Mouse (Mus musculus) frontal cortex, adult 2 months (tissue): ENCODE measurements around the gene Rsrc2. TPM values are rescaled to one million over a fixed set of nuclear protein-coding genes. Genes with fewer than 3 reads are reported as not detected.

ENCODE experiments used
- DNase-seq, 2 experiments: peaks; one replicate each; pipeline ENCODE4 v3.0.0; 2022; ENCODE audit warnings: low spot score in 1 of 2; ENCODE audit errors: extremely low spot score in 1 of 2
- polyA plus RNA-seq: library from polyadenylated mRNA; depleted of rRNA; stranded (reverse); fragments of >200 nt; gene quantifications from 2 replicates; pipeline ENCODE4 v1.2.3, GENCODE M21; 2012; rRNA removed

The Rsrc2 gene
- polyA plus RNA-seq, 1 experiment = 129 TPM

DNA sequence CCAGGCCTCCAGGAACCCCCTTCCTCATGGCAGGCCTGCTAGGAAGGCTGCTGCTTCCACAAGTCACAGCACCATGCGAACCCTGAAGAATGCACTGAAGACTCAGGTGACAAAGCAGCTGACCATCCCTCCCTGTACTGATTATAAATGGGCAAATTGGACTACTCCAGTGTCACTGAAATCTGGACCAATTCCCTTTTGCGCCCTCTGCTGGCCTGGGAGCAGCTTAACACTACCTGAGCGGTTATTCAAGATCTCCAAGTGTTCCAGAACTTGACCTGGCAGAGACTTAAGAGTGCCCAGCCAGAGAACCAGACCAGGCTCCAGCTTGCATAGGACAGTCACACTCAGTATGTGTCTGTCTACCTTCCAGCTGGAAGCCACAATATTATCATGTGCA lies 50.0 kb downstream of the Rsrc2 start:
- peak; percentile 22 to 78 for DNase-seq

DNA sequence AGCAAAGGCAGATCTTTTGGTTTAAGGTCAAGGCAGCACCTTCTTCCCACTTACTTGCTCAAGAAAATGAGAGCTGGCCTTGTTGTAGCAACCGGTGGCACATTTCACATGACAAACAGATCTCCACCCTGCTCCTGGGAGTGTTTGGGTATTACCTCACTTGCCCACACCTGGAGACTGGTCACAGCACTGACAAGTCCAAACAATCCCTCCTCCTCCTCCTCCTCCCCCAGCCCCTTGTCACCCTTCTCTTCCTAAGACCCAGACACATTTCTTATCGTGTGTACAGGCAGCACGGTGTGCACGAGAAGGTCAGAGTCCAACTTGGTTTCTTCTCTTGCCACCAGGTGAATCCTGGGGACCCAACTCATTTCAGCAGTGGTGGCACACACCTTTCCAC lies 52.3 kb downstream of the Rsrc2 start:
- DNase-seq = no peak

DNA sequence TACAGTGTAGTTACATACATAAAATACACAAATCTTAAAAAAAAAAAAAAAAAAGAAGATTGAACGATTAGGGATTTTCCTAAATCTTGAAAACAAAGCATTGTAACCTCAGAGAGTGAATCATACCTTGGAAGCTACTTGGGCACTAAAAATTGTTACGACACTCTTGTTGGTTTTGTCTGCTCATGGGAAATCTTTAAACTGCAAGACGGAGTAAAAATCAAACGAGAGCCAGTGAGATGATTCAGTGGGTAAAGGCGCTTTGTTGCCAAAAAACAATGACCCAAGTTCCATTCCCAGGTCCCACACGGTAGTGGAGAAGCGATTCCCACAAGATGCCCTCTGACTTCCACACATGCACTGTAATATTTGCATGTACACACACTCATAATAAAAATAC lies 53.0 kb downstream of the Rsrc2 start:
- no peak for DNase-seq

DNA sequence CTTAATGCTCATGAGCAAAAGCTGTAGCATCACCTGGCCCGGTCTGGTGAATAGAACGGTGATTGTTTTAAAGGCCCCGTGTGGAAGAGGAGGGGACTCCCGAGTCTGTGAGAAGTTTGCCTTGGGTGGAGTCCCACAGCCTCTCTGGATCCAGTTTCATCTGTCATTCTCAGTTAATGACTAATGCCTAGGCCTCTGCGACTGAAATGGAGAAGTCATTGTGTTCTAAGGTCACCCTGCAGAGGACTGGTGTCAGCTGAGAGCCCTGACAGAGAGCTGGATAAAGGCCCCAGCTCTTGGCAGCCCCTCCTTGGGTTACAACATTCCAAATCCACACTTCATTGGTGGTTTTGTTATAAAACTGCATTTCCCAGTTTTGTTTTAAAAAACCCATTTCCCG lies 54.7 kb downstream of the Rsrc2 start:
- DNase-seq = no peak

DNA sequence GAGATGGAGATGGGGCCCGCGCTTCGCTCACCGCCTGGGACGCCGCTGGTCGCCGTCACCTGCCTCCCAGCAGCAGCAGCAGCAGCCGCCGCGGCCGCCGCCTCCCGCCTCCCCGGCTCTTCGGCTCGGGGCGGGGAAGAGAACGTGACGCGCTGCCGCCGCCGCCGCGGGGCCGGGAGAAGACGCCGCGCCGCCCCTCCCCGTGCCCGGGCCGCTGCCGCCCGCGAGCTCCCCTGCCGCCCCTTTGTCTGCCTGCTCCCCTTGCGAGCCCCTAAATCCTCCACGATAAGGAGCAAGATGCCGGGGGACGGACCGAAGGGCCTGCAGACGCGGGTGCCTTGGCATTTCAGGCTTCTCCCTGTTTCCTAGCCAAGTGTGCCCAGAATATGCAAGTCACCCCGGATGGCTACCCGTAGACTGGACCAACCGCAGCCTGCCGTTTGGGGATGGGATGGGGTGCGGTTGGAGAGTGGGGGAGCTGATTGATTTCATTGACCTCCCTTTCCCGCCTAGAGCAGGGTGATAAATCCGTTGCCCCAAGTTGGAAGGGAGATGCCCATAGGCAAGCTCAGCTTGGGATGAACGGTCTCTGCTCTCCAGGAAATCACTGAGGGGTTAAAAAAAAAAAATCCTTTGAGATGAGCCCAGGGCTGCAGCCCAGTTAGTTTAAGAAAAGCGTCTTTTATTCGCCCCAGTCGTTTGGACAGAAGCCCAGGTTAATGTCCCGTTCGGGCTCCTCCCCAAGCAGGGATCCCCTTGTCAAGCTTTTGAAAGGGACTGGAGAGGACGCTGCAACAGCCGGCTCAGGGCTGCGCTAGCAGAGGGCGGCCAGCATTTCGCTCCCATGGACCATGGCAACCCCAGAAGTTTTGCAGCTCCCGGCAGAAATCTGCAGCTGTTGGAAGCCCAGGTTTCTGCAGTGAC lies 64.7 kb downstream of the Rsrc2 start, which contains the start of gene Clip1:
TSS of gene Clip1 (minus strand) at position 398 of the 924 bp plus-strand sequence.
- DNase-seq = peak in 1 of 2 experiments; percentile 68

DNA sequence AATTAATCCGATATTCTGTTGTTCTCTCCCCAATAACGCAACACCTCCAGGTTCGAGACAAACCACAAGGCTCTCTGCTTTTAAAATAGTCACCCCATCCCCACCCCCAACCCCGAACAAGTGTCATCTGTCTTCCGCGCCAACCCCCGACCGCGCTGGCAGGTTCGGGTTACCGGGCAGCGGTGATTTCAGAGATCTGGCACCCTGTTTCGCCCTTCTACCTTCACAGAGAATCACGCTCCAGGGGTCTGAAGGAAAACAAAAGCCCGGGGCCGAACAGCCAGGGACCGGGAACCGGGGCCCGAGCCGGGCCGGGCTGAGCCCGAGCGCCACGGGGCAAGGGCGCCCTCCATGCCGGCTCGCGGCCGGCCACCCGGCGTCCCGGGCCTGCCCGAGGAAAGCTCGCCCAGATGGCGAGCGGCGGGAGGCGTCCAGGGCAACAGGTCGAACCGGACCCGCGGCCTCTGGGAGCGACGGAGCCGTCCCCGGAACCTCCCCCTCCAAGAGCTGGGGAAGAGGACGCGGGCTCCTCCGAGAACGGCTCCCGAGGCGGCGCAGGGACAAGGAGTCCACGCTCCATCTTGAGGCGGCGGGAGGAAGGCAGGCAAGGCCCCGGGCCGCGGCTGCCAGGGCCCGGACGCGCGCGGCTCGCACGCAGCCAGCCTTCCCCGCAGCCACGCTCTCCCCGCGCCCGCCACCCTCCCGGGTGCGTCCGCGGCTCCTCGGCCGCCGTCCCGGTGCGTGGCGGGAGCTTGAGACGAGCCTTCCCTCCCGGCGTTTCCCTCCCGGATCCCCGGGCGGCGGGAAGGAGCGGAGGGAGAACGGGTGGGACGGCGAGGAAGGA lies 65.6 kb downstream of the Rsrc2 start:
- DNase-seq = no peak

DNA sequence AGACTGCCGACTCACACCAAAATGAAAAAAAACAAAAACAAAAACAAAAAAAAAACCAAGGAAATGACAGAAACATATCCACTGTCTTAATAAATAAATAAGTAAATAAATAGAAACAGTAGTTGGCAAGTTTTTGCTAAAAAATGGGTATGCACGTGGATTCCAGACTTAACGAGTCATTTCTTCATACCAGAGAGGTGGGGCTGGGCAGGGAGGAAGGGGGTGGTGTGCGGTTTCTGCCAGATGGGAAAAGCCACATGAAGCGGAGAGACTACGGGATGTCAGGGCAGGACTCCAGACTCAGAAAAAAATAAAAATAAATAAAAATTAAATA lies 66.2 kb downstream of the Rsrc2 start:
- DNase-seq = peak in 1 of 2 experiments; percentile 57

DNA sequence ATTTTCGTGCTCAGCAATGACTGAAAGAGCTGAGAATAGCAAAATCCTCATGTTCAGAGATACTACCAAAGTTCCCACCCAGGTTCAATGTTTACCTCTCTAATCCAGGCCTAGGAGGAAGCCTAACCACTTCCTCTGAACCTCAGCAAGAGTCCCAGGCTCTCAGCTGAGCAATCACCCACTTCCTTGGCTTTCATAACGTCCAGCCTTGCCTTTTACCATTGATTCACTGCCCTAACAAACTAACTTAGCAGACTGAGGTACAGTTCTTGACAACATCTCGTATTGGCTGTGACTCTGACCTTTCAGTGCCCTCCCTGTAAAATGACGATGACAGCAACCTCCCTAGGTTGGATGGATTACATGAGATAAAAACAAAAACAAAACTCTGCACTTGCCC lies 66.8 kb downstream of the Rsrc2 start:
- no peak for DNase-seq

DNA sequence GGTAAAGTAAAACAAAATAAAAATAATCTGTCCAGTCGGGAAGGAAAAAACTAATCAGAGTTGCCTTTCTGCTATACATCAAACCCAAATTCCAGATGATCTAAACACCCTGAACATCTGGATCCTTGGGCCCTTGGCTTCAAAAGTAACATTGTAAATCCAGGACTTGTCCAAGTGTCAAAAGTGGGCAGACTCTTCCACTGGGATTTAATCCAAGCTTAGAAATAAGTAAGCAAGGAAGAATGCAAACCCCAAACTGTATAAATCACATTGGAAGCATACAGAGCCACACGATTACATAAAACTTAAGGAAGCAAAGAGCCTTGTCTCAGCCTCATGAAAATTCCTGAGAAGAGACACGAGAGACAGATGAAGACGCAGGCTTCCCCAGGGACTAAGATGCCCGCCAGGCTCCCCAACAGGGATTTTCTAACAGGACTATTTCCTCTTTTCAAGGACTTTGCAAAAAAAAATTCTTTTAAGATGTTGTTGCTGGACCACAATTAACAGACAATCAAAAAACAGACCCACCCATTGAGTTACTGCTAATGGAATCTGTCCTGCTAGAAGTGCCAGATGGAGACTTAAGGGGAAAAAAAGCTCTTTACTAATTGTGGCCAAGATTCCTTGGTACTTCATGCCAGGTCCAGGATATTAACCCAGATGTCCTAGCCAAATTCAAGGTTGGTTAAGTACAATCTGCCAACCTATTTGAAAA lies 69.5 kb downstream of the Rsrc2 start:
- no peak for DNase-seq

DNA sequence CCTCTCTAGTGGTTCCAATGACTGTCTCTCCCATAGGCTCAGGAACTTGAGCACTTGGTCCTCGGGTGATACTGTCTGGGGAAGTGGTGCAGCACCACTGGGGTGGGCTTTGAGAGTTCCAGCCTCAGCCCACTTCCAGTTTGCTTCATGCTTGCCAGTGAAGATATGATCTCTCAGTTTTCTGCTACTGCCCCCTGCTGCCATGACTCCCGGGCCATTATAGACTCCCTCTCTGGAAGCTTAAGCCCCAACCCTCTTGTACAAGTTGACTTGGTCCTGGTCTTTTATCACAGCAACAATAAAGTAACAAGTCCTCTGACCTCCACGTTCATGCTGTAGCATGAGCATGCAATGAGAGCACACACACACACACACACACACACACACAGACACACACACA lies 70.1 kb downstream of the Rsrc2 start:
- no peak for DNase-seq

Other genes with a start within 250 kb of the Rsrc2 start
- 0.97 and 1.4 TPM in 2 replicates for gene B3gnt4, start 239.0 kb downstream of the Rsrc2 start, polyA plus RNA-seq
- gene Diablo, start 225.2 kb downstream of the Rsrc2 start, polyA plus RNA-seq = 81.5 and 87.4 TPM in 2 replicates
- 9.7 and 13.0 TPM in 2 replicates for gene Gm49027, start 223.9 kb downstream of the Rsrc2 start, polyA plus RNA-seq
- gene Vps33a, start 176.4 kb downstream of the Rsrc2 start, polyA plus RNA-seq = 50.9 and 56.4 TPM in 2 replicates
- gene Clip1, start 64.8 kb downstream of the Rsrc2 start, polyA plus RNA-seq = 85.6 and 88.1 TPM in 2 replicates
- gene Zcchc8, start 28.3 kb downstream of the Rsrc2 start, polyA plus RNA-seq = 56.0 and 61.6 TPM in 2 replicates
- gene Kntc1, start 302 bp upstream of the Rsrc2 start, polyA plus RNA-seq = 0.60 and 0.78 TPM in 2 replicates
- 0.10 TPM in 1 of 2 replicates, not detected in the other for gene Hcar2, start 116.1 kb upstream of the Rsrc2 start, polyA plus RNA-seq
- 1.0 and 1.1 TPM in 2 replicates for gene Hcar1, start 130.6 kb upstream of the Rsrc2 start, polyA plus RNA-seq
- 52.0 and 53.2 TPM in 2 replicates for gene Denr, start 157.8 kb upstream of the Rsrc2 start, polyA plus RNA-seq
- 1.3 and 1.6 TPM in 2 replicates for gene Gm43518, start 178.0 kb upstream of the Rsrc2 start, polyA plus RNA-seq
- 5.2 and 8.1 TPM in 2 replicates for gene Ccdc62, start 181.3 kb upstream of the Rsrc2 start, polyA plus RNA-seq
- 40.3 and 41.5 TPM in 2 replicates for gene Hip1r, start 224.2 kb upstream of the Rsrc2 start, polyA plus RNA-seq